Mouse (Mus musculus) embryonic facial prominence, embryonic 14.5 days (tissue): ENCODE data around the gene Aftph. TPM values are rescaled to one million over a fixed set of nuclear protein-coding genes. Genes with fewer than 3 reads are reported as not detected.

ENCODE experiments used
- ATAC-seq: fragments of 200-750 bp; cut with Nextera tagmentation; 2 replicates; pipeline ENCODE4 v1.8.0; 2017; ENCODE audit warnings: low read depth, moderate number of reproducible peaks, moderate TSS enrichment
- DNase-seq: peaks from one replicate; pipeline ENCODE4 v3.0.0-alpha.2; 2015; ENCODE audit warnings: low spot score
- H3K27ac ChIP-seq: fragments of 300-500 bp; sonication (generic); replicated peaks from 2 replicates; pipeline ENCODE4 v1.5.1; 2014; ENCODE audit warnings: low read depth, mild to moderate bottlenecking, low read length, moderate library complexity
- H3K27me3 ChIP-seq: fragments of 300-500 bp; sonication (generic); replicated peaks from 2 replicates; pipeline ENCODE4 v1.6.1; 2014; ENCODE audit warnings: low read length; ENCODE audit not compliant: control insufficient read depth, insufficient read depth
- H3K36me3 ChIP-seq: fragments of 300-500 bp; sonication (generic); 2 replicates; pipeline ENCODE4 v1.6.1; 2014; ENCODE audit warnings: low read length, mixed read lengths; ENCODE audit not compliant: control insufficient read depth, insufficient read depth
- H3K4me1 ChIP-seq: fragments of 300-500 bp; sonication (generic); 2 replicates; pipeline ENCODE4 v1.6.1; 2014; ENCODE audit warnings: antibody characterized with exemption, low read length; ENCODE audit not compliant: control insufficient read depth, insufficient read depth
- H3K4me2 ChIP-seq: fragments of 300-500 bp; sonication (generic); 2 replicates; pipeline ENCODE4 v1.6.1; 2014; ENCODE audit warnings: low read depth, mild to moderate bottlenecking, low read length, moderate library complexity, mixed read lengths
- H3K4me3 ChIP-seq: fragments of 300-500 bp; sonication (generic); 2 replicates; pipeline ENCODE4 v1.5.1; 2014; ENCODE audit warnings: low read depth, mild to moderate bottlenecking, low read length
- H3K9ac ChIP-seq: fragments of 300-500 bp; sonication (generic); 2 replicates; pipeline ENCODE4 v1.6.1; 2014; ENCODE audit warnings: low read depth, mild to moderate bottlenecking, low read length, moderate library complexity, mixed read lengths
- H3K9me3 ChIP-seq: fragments of 300-500 bp; sonication (generic); 2 replicates; pipeline ENCODE4 v1.6.1; 2016; ENCODE audit warnings: low read length; ENCODE audit not compliant: control insufficient read depth
- WGBS: fragments of 180-500 bp; shearing (Covaris S2); extraction: QIAGEN DNeasy Blood & Tissue Kit; methylation state at CpG from one replicate; pipeline ENCODE4 v1.1.7; 2014; 5-methylcytosine and 5-hydroxymethylcytosine counted together
- polyA plus RNA-seq: library from polyadenylated mRNA; unstranded; fragments of >200 nt; fragmentation: Nextera tagmentation; extraction: Ambion mirVana; gene quantifications from 2 replicates; pipeline ENCODE4 v1.2.1, GENCODE M21; 2014

The Aftph gene
- polyA plus RNA-seq, 1 experiment from 2014 or later: 18.6 TPM

- H3K4me2 ChIP-seq: peak overlapping the region; percentile 51
- peak overlapping the region; percentile 46 for H3K9ac ChIP-seq
- peak; percentile 90 for ATAC-seq
- H3K27ac ChIP-seq: peak overlapping the region; percentile 68
- H3K9me3 ChIP-seq: no peaks in the 10 kb centered on the region
- no peaks in the 10 kb centered on the region for H3K36me3 ChIP-seq
- 6% methylated on average over 9 of the region's 11 CpGs for WGBS
- no peaks in the 10 kb centered on the region for H3K27me3 ChIP-seq
- peak; percentile 91 for DNase-seq
- H3K4me1 ChIP-seq: peaks cover 32% of the 10 kb centered on the region
- peak overlapping the region; percentile 15; the same call in 1 of the 2 replicates for H3K4me3 ChIP-seq
Observed at GRCm38 (mm10) chr11:20639918-20640447, 101.4 kb downstream of the Aftph start.

GRCm38 (mm10) chr11:20638841-20639240 is 102.5 kb downstream of the Aftph start:
- Histone ChIP-seq H3K27me3 (no peaks in the 10 kb centered on the region), H3K36me3 (no peaks in the 10 kb centered on the region), H3K4me3 (no peak overlapping the region), H3K27ac (no peak overlapping the region), H3K4me2 (no peak overlapping the region), H3K4me1 (peaks cover 26% of the 10 kb centered on the region), H3K9ac (no peak overlapping the region), H3K9me3 (no peaks in the 10 kb centered on the region)
- DNase-seq (peak; percentile 63), ATAC-seq (no peak)
- 26% methylated on average over 3 of the region's 3 CpGs for WGBS

GRCm38 (mm10) chr11:20637060-20637459 is 104.3 kb downstream of the Aftph start:
- no peak overlapping the region for H3K9ac ChIP-seq

GRCm38 (mm10) chr11:20636114-20636513 is 105.3 kb downstream of the Aftph start:
- no peak overlapping the region for H3K9ac ChIP-seq

More at GRCm38 (mm10) chr11:20637060-20637459, 104.3 kb downstream of the Aftph start:
- no peak overlapping the region for H3K4me2 ChIP-seq
- no peak overlapping the region for H3K4me3 ChIP-seq
- H3K27me3 ChIP-seq: no peaks in the 10 kb centered on the region
- DNase-seq (no peak), ATAC-seq (no peak)
- no peaks in the 10 kb centered on the region for H3K9me3 ChIP-seq
- peaks cover 35% of the 10 kb centered on the region for H3K4me1 ChIP-seq
- no peaks in the 10 kb centered on the region for H3K36me3 ChIP-seq
- H3K27ac ChIP-seq: no peak overlapping the region

GRCm38 (mm10) chr11:20635646-20636045 is 105.7 kb downstream of the Aftph start:
- H3K4me3 ChIP-seq: no peak overlapping the region
- H3K4me2 ChIP-seq: peak overlapping the region; percentile 29
- no peaks in the 10 kb centered on the region for H3K36me3 ChIP-seq
- H3K27ac ChIP-seq: peak overlapping the region; percentile 53
- peaks cover 31% of the 10 kb centered on the region for H3K4me1 ChIP-seq
- no peak overlapping the region for H3K9ac ChIP-seq
- ATAC-seq: no peak
- DNase-seq: peak; percentile 71
- no peaks in the 10 kb centered on the region for H3K27me3 ChIP-seq
- no peaks in the 10 kb centered on the region for H3K9me3 ChIP-seq
- 42% methylated on average over 6 of the region's 6 CpGs for WGBS

More at GRCm38 (mm10) chr11:20636114-20636513, 105.3 kb downstream of the Aftph start:
- Histone ChIP-seq H3K27me3 (no peaks in the 10 kb centered on the region), H3K4me1 (peaks cover 35% of the 10 kb centered on the region), H3K9me3 (no peaks in the 10 kb centered on the region), H3K36me3 (no peaks in the 10 kb centered on the region), H3K4me2 (peak overlapping the region; percentile 29; the same call in 1 of the 2 replicates), H3K27ac (peak overlapping the region; percentile 53), H3K4me3 (no peak overlapping the region)
- DNase-seq (no peak), ATAC-seq (no peak)
- 51% methylated on average over 4 of the region's 4 CpGs for WGBS

Other genes with a start within 250 kb of the Aftph start
- gene Sertad2, start 198.3 kb downstream of the Aftph start, polyA plus RNA-seq: 32.1 and 42.2 TPM in 2 replicates
- gene Lgalsl, start 89.5 kb upstream of the Aftph start, polyA plus RNA-seq: 46.8 and 54.9 TPM in 2 replicates